In genomic region chr3:60046221-60046913, GRCm38 (mm10) we compare ENCODE assay signal across 23 mouse cellular contexts. TPM values are rescaled to one million over a fixed set of nuclear protein-coding genes. Genes with fewer than 3 reads are reported as not detected.
DNase-seq lines count a peak whose midpoint lies in the region; ATAC-seq and TF ChIP-seq lines count a peak whose summit lies in the region.
"Had no signal": no experiment of that assay in that cellular context is flagged by ENCODE, and none has a peak within 500 bp of the region (broad histone marks: within the 10 kb centered on the region; RNA-seq: fewer than 3 reads in every experiment).

No protein-coding gene starts in this region.

- WGBS in lung, embryonic 14.5 days = 54% methylated on average over 3 of the region's 3 CpGs
- 60% methylated on average over 3 of the region's 3 CpGs for WGBS in intestine, postnatal 0 days

- no peak for ATAC-seq in lung, embryonic 14.5 days (ENCODE audit: insufficient read depth)
- ATAC-seq in intestine, postnatal 0 days = no peak
- ATAC-seq: activated CD4-positive, CD25-positive, alpha-beta regulatory T cell, adult 4 months; forebrain, embryonic 13.5 days; forebrain, postnatal 0 days had no signal

- H3K9ac ChIP-seq in lung, embryonic 14.5 days = no peak overlapping the region
- no peak overlapping the region for H3K9ac ChIP-seq in intestine, postnatal 0 days (ENCODE audit: low read depth, low read length)
- H3K9ac ChIP-seq: forebrain, embryonic 13.5 days; forebrain, postnatal 0 days; heart, embryonic 15.5 days had no signal

- no peaks in the 10 kb centered on the region for H3K36me3 ChIP-seq in lung, embryonic 14.5 days (ENCODE audit: insufficient read depth)
- H3K36me3 ChIP-seq in intestine, postnatal 0 days (ENCODE audit: control insufficient read depth, insufficient read depth) = no peaks in the 10 kb centered on the region
- H3K36me3 ChIP-seq: heart, embryonic 15.5 days had no signal

- H3K9me3 ChIP-seq in lung, embryonic 14.5 days (ENCODE audit: low read depth, low read length) = no peaks in the 10 kb centered on the region
- no peaks in the 10 kb centered on the region for H3K9me3 ChIP-seq in intestine, postnatal 0 days (ENCODE audit: control insufficient read depth)
- H3K9me3 ChIP-seq: forebrain, embryonic 13.5 days; heart, embryonic 15.5 days had no signal

- H3K4me2 ChIP-seq in lung, embryonic 14.5 days = no peak overlapping the region
- peak overlapping the region; percentile 9; the same call in 1 of the 2 replicates for H3K4me2 ChIP-seq in intestine, postnatal 0 days (replicated peaks; ENCODE audit: low read depth)
- H3K4me2 ChIP-seq: forebrain, embryonic 13.5 days; heart, embryonic 11.5 days; heart, embryonic 15.5 days had no signal

- no peaks in the 10 kb centered on the region for H3K27me3 ChIP-seq in lung, embryonic 14.5 days (ENCODE audit: insufficient read depth, low read length)
- H3K27me3 ChIP-seq in intestine, postnatal 0 days (replicated peaks; ENCODE audit: control insufficient read depth, insufficient read depth, low read length) = no peaks in the 10 kb centered on the region
- H3K27me3 ChIP-seq: forebrain, embryonic 13.5 days; heart, embryonic 15.5 days had no signal

- H3K4me3 ChIP-seq in lung, embryonic 14.5 days (ENCODE audit: low read depth, low read length) = no peak overlapping the region
- H3K4me3 ChIP-seq in intestine, postnatal 0 days (ENCODE audit: low read depth, low read length) = no peak overlapping the region
- H3K4me3 ChIP-seq: forebrain, embryonic 13.5 days; heart, adult 2 months; heart, embryonic 15.5 days had no signal

- H3K27ac ChIP-seq in lung, embryonic 14.5 days (ENCODE audit: low read depth) = no peak overlapping the region
- H3K27ac ChIP-seq in intestine, postnatal 0 days (ENCODE audit: low read depth, low read length) = no peak overlapping the region
- H3K27ac ChIP-seq: forebrain, embryonic 13.5 days; heart, adult 2 months; heart, embryonic 15.5 days had no signal

- DNase-seq in kidney, adult 9 months = peak; percentile 70
- no peak for DNase-seq in kidney, postnatal 25 days
- DNase-seq in kidney, postnatal 14 days = peak; percentile 10
- no peak for DNase-seq in kidney, postnatal 4 days
- DNase-seq in lung, embryonic 14.5 days = peak; percentile 13
- DNase-seq in lung, postnatal 14 days = no peak
- no peak for DNase-seq in thymus, adult 18-20 months
- DNase-seq: adrenal gland, postnatal 14 days; cerebellum, adult 11-12 months; cerebellum, adult 9-10 months; cerebellum, postnatal 25 days; forebrain, postnatal 0 days; gastrocnemius, postnatal 14 days; heart, adult 2 months; heart, postnatal 14 days had no signal

- TF ChIP-seq CTCF in lung, embryonic 14.5 days (IDR thresholded peaks at IDR 0.05; ENCODE audit: low read depth) = no peak
- TF ChIP-seq CTCF in intestine, postnatal 0 days (IDR thresholded peaks at IDR 0.05; ENCODE audit: low read depth) = no peak

- no peaks in the 10 kb centered on the region for H3K4me1 ChIP-seq in lung, embryonic 14.5 days (ENCODE audit: insufficient read depth)
- no peaks in the 10 kb centered on the region for H3K4me1 ChIP-seq in intestine, postnatal 0 days (replicated peaks; ENCODE audit: control insufficient read depth, insufficient read depth, low read length)
- H3K4me1 ChIP-seq: forebrain, embryonic 13.5 days; heart, embryonic 15.5 days had no signal

RNA-seq across cellular contexts. Expression of gene Aadac, which starts 20.9 kb away (rescaled TPM):
- polyA plus RNA-seq in lung, embryonic 14.5 days (2014; fragmentation: Nextera tagmentation; extraction: Ambion mirVana) = 0.36 and 0.38 TPM in 2 replicates
- polyA plus RNA-seq in intestine, postnatal 0 days (2015; fragmentation: Nextera tagmentation; extraction: Ambion mirVana) = 190 and 203 TPM in 2 replicates
- polyA plus RNA-seq: activated CD4-positive, CD25-positive, alpha-beta regulatory T cell, adult 4 months; C2C12; cortical plate, adult 2 months; forebrain, embryonic 13.5 days; forebrain, postnatal 0 days; heart, adult 2 months had no signal

RNA-seq across cellular contexts. Expression of gene Sucnr1, which starts 35.3 kb away (rescaled TPM):
- not detected in 2 replicates for polyA plus RNA-seq in lung, embryonic 14.5 days (2014; fragmentation: Nextera tagmentation; extraction: Ambion mirVana)
- polyA plus RNA-seq in intestine, postnatal 0 days (2015; fragmentation: Nextera tagmentation; extraction: Ambion mirVana) = 2.4 and 3.1 TPM in 2 replicates
- polyA plus RNA-seq: activated CD4-positive, CD25-positive, alpha-beta regulatory T cell, adult 4 months; C2C12; forebrain, embryonic 13.5 days; forebrain, postnatal 0 days; heart, embryonic 11.5 days had no signal

RNA-seq across cellular contexts. Expression of gene Aadacl2, which starts 39.8 kb away (rescaled TPM):
- polyA plus RNA-seq in lung, embryonic 14.5 days (2014; fragmentation: Nextera tagmentation; extraction: Ambion mirVana) = not detected in 2 replicates
- not detected in 2 replicates for polyA plus RNA-seq in intestine, postnatal 0 days (2015; fragmentation: Nextera tagmentation; extraction: Ambion mirVana)
- polyA plus RNA-seq: activated CD4-positive, CD25-positive, alpha-beta regulatory T cell, adult 4 months; C2C12; cortical plate, adult 2 months; forebrain, embryonic 13.5 days; forebrain, postnatal 0 days; gonadal fat pad, adult 2 months; heart, adult 2 months; heart, embryonic 11.5 days; heart, embryonic 15.5 days had no signal

Comparison
In these comparisons a context has a peak if more than half of its experiments do, and no peak if none do; other contexts are left out.
1. DNase-seq: peak in kidney, adult 9 months (single experiment), kidney, postnatal 14 days (single experiment) and lung, embryonic 14.5 days (single experiment); none in kidney, postnatal 25 days (0 of 2), kidney, postnatal 4 days (0 of 2), lung, postnatal 14 days (single experiment) and thymus, adult 18-20 months (0 of 2).
2. RNA of gene Aadac, which starts 20.9 kb away (polyA plus RNA-seq): 190 to 203 TPM in intestine, postnatal 0 days; 0.36 to 0.38 TPM in lung, embryonic 14.5 days; every median in the first group is over 100 times any median in the second.